Mouse (Mus musculus) MEL (cell line): ENCODE results near the gene Adamtsl2. TPM values are rescaled to one million over a fixed set of nuclear protein-coding genes. Genes with fewer than 3 reads are reported as not detected.

ENCODE experiments used
- DNase-seq: peaks from one replicate; pipeline ENCODE4 v3.0.0; 2011; ENCODE audit warnings: low read depth, low spot score
- H3K27ac ChIP-seq: 2 replicates; pipeline ENCODE4 v1.5.1; 2012; ENCODE audit warnings: low read depth, mild to moderate bottlenecking, control low read depth, low read length, moderate library complexity; ENCODE audit not compliant: control insufficient read depth
- H3K27me3 ChIP-seq, 2 experiments: fragments of 150-350 bp in 1 of 2; sonication (generic) in 1 of 2; 2 replicates each; pipeline ENCODE4 v1.6.1; 2012; ENCODE audit warnings: low read length in 2 of 2, mild to moderate bottlenecking in 2 of 2, improper control_type of control experiment in 1 of 2, moderate library complexity in 1 of 2; ENCODE audit not compliant: insufficient read depth in 2 of 2, control insufficient read depth in 1 of 2
- H3K36me3 ChIP-seq, 2 experiments: 2 replicates each; pipeline ENCODE4 v1.6.1; 2012 to 2014; ENCODE audit warnings: low read length in 2 of 2, improper control_type of control experiment in 1 of 2, inconsistent platforms in 1 of 2, mild to moderate bottlenecking in 1 of 2; ENCODE audit not compliant: insufficient read depth in 2 of 2, control insufficient read depth in 1 of 2
- H3K4me1 ChIP-seq, 2 experiments: fragments of 150-350 bp in 1 of 2; sonication (generic) in 1 of 2; 2 replicates each; pipeline ENCODE4 v1.6.1; 2012; ENCODE audit warnings: low read length in 2 of 2, improper control_type of control experiment in 1 of 2, mild to moderate bottlenecking in 1 of 2; ENCODE audit not compliant: insufficient read depth in 2 of 2, control insufficient read depth in 1 of 2
- H3K4me3 ChIP-seq, 2 experiments: fragments of 150-350 bp in 1 of 2; sonication (generic) in 1 of 2; 2 replicates each; pipeline ENCODE4 v1.5.1; 2012; ENCODE audit warnings: low read depth in 2 of 2, low read length in 2 of 2, mild to moderate bottlenecking in 2 of 2, moderate library complexity in 2 of 2, control low read depth in 1 of 2, improper control_type of control experiment in 1 of 2; ENCODE audit not compliant: control insufficient read depth in 1 of 2, insufficient read depth in 1 of 2
- H3K79me2 ChIP-seq: 2 replicates; pipeline ENCODE4 v1.6.1; 2012; ENCODE audit warnings: mild to moderate bottlenecking, low read length, moderate library complexity; ENCODE audit not compliant: control insufficient read depth, poor library complexity, insufficient read depth
- H3K9ac ChIP-seq: 2 replicates; pipeline ENCODE4 v1.6.1; 2012; ENCODE audit warnings: low read depth, mild to moderate bottlenecking, control low read depth, low read length, moderate library complexity; ENCODE audit not compliant: control insufficient read depth, poor library complexity, severe bottlenecking
- H3K9me3 ChIP-seq: fragments of 150-350 bp; sonication (generic); replicated peaks from 2 replicates; pipeline ENCODE4 v1.6.1; 2012; ENCODE audit warnings: mild to moderate bottlenecking, low read length, improper control_type of control experiment, moderate library complexity; ENCODE audit not compliant: insufficient read depth
- CHD2 ChIP-seq: IDR thresholded peaks from 2 replicates; pipeline ENCODE4 v1.6.1; 2011; ENCODE audit warnings: low read length, improper control_type of control experiment
- CTCF ChIP-seq, 3 experiments: IDR thresholded peaks in 2 of 3; conservative IDR thresholded peaks in 1 of 3; 2 replicates each; pipeline ENCODE4 v1.5.1; 2011 to 2012; ENCODE audit warnings: low read length in 3 of 3, low read depth in 2 of 3, mild to moderate bottlenecking in 2 of 3, improper control_type of control experiment in 1 of 3, inconsistent platforms in 1 of 3, mixed read lengths in 1 of 3, moderate library complexity in 1 of 3; ENCODE audit not compliant: control insufficient read depth in 1 of 3, insufficient read depth in 1 of 3, poor library complexity in 1 of 3, severe bottlenecking in 1 of 3
- ELF1 ChIP-seq: IDR thresholded peaks from 2 replicates; pipeline ENCODE4 v1.6.1; 2014; ENCODE audit warnings: low read depth, mild to moderate bottlenecking, inconsistent platforms, low read length, improper control_type of control experiment, moderate library complexity
- EP300 ChIP-seq, 2 experiments: IDR thresholded peaks; 2 replicates each; pipeline ENCODE4 v1.6.1; 2011; ENCODE audit warnings: improper control_type of control experiment in 2 of 2, low read length in 2 of 2, low read depth in 1 of 2, mild to moderate bottlenecking in 1 of 2
- GATA1 ChIP-seq: IDR thresholded peaks from 2 replicates; pipeline ENCODE4 v1.6.1; 2011; ENCODE audit warnings: low read depth, low read length, improper control_type of control experiment
- HCFC1 ChIP-seq: IDR thresholded peaks from 2 replicates; pipeline ENCODE4 v1.6.1; 2012; ENCODE audit warnings: low read depth, mild to moderate bottlenecking, inconsistent platforms, low read length, improper control_type of control experiment, moderate library complexity
- JUND ChIP-seq: IDR thresholded peaks from 2 replicates; pipeline ENCODE4 v1.6.1; 2011; ENCODE audit warnings: low read depth, mild to moderate bottlenecking, improper control_type of control experiment, low read length
- KAT2A ChIP-seq: conservative IDR thresholded peaks from 2 replicates; pipeline ENCODE4 v1.6.1; 2012; ENCODE audit warnings: low read depth, low read length, improper control_type of control experiment, inconsistent platforms
- MAFK ChIP-seq: IDR thresholded peaks from 2 replicates; pipeline ENCODE4 v1.6.1; 2011; ENCODE audit warnings: low read depth, mild to moderate bottlenecking, low read length, improper control_type of control experiment, borderline replicate concordance
- MAZ ChIP-seq: IDR thresholded peaks from 2 replicates; pipeline ENCODE4 v1.6.1; 2012; ENCODE audit warnings: low read depth, mild to moderate bottlenecking, inconsistent platforms, low read length, improper control_type of control experiment
- MEF2A ChIP-seq: IDR thresholded peaks from 2 replicates; pipeline ENCODE4 v1.6.1; 2014; ENCODE audit warnings: low read depth, mild to moderate bottlenecking, inconsistent platforms, low read length, improper control_type of control experiment; ENCODE audit not compliant: poor library complexity, insufficient replicate concordance, severe bottlenecking; ENCODE audit errors: extremely low read depth
- MXI1 ChIP-seq: IDR thresholded peaks from 2 replicates; pipeline ENCODE4 v1.6.1; 2011; ENCODE audit warnings: mild to moderate bottlenecking, low read depth, low read length, improper control_type of control experiment
- NRF1 ChIP-seq: IDR thresholded peaks from 2 replicates; pipeline ENCODE4 v1.6.1; 2014; ENCODE audit warnings: low read depth, mild to moderate bottlenecking, inconsistent platforms, low read length, improper control_type of control experiment, moderate library complexity; ENCODE audit not compliant: poor library complexity, insufficient read depth, severe bottlenecking
- POLR2A ChIP-seq, 2 experiments: IDR thresholded peaks; 2 replicates each; pipeline ENCODE4 v1.6.1; 2011 to 2012; ENCODE audit warnings: low read length in 2 of 2, mild to moderate bottlenecking in 2 of 2, control low read depth in 1 of 2, improper control_type of control experiment in 1 of 2, low read depth in 1 of 2, moderate library complexity in 1 of 2; ENCODE audit not compliant: control insufficient read depth in 1 of 2, insufficient read depth in 1 of 2, poor library complexity in 1 of 2
- POLR2AphosphoS2 ChIP-seq: IDR thresholded peaks from 2 replicates; pipeline ENCODE4 v1.6.1; 2011; ENCODE audit warnings: low read length, improper control_type of control experiment
- RCOR1 ChIP-seq: IDR thresholded peaks from 2 replicates; pipeline ENCODE4 v1.6.1; 2012; ENCODE audit warnings: low read depth, mild to moderate bottlenecking, inconsistent platforms, low read length, improper control_type of control experiment
- SIN3A ChIP-seq: IDR thresholded peaks from 2 replicates; pipeline ENCODE4 v1.6.1; 2012; ENCODE audit warnings: low read length, improper control_type of control experiment, inconsistent platforms
- ZC3H11A ChIP-seq: IDR thresholded peaks from 2 replicates; pipeline ENCODE4 v1.6.1; 2012; ENCODE audit warnings: low read depth, mild to moderate bottlenecking, inconsistent platforms, low read length, improper control_type of control experiment
- ZMIZ1 ChIP-seq: IDR thresholded peaks from 2 replicates; pipeline ENCODE4 v1.6.1; 2012; ENCODE audit warnings: low read depth, mild to moderate bottlenecking, inconsistent platforms, low read length, improper control_type of control experiment, moderate library complexity
- polyA plus RNA-seq, 2 experiments: library from polyadenylated mRNA; stranded (reverse) in 1 of 2; unstranded in 1 of 2; fragments of >175 nt in 1 of 2; fragments of >200 nt in 1 of 2; gene quantifications; 2 replicates each; pipeline versions ENCODE4 v1.2.1 to v1.2.4; 2012; ENCODE audit warnings: low replicate concordance in 2 of 2, low read depth in 1 of 2; ENCODE audit not compliant: insufficient read length in 2 of 2, insufficient read depth in 1 of 2, missing spikeins in 1 of 2
- total RNA-seq: library from RNA; depleted of rRNA; stranded (reverse); fragments of 300-350 nt; gene quantifications from 2 replicates; pipeline ENCODE4 v1.2.3, GENCODE M21; 2012

Adamtsl2 gene
- total and polyA plus RNA-seq, 3 experiments, result not detected

DNA sequence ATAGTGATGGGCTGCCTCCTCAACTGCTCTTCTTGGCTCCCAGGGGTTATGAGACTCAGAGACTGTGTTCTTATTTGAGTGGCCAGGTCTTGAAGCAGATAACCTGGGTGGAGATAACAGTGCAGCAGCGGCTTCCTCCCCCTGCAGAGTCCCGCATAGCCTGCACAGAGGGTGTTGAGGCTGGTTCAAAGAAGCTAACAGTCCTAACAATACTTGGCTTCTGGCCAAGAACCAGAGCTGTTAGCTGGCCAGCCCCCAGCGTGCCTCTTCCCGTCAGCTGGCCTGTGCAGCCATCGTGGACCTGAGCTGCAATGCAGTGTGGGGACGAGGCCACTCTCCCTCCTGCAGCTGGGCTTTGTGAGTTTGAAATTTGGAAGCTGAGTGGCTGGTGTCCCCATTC is 18.6 kb downstream of the Adamtsl2 start:
- Histone ChIP-seq H3K79me2 (no peaks in the 10 kb centered on the region), H3K4me3 (no peak overlapping the region), H3K9ac (no peak overlapping the region), H3K36me3 (no peaks in the 10 kb centered on the region), H3K9me3 (no peaks in the 10 kb centered on the region), H3K27me3 (no peaks in the 10 kb centered on the region; a peak in 1 of 4 replicates), H3K4me1 (no peaks in the 10 kb centered on the region), H3K27ac (no peak overlapping the region)
- peak; percentile 11 for DNase-seq
- TF ChIP-seq CTCF (IDR thresholded peaks at IDR 0.05 in 2 of 3, conservative IDR thresholded peaks at IDR 0.05 in 1 of 3; ENCODE audit: control insufficient read depth in 1 of 3, insufficient read depth in 1 of 3, low read depth in 2 of 3, low read length in 3 of 3, poor library complexity in 1 of 3, severe bottlenecking in 1 of 3) (no peak), GATA1 (no peak), MAZ (no peak)

DNA sequence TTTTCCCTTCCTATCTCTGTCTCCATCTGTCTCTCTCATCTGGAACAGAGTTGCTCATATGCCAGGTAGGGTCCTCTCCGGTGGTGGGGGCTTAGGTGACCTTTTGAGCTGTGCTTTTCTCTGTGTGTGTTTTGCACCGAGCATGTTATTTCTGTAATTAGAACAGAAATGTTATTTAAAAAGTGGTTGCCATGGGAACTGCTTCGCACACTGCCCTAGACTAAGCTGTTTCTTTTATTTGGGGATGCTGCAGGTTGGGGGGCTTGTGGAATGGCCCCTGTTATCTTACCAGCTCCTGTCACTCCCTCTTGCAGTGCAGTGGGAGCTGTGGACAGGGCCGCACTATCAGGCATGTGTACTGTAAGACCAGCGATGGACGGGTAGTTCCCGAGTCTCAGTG is 24.4 kb downstream of the Adamtsl2 start:
- DNase-seq, result no peak
- Histone ChIP-seq H3K27me3 (peaks cover 0 to 1% of the 10 kb centered on the region in 2 experiments; a peak in 2 of 4 replicates), H3K4me3 (no peak overlapping the region), H3K9me3 (no peaks in the 10 kb centered on the region), H3K4me1 (peaks cover 0 to 4% of the 10 kb centered on the region in 2 experiments; a peak in 1 of 4 replicates), H3K36me3 (peaks cover 0 to 2% of the 10 kb centered on the region in 2 experiments; a peak in 1 of 4 replicates), H3K27ac (no peak overlapping the region), H3K79me2 (no peaks in the 10 kb centered on the region), H3K9ac (no peak overlapping the region)
- TF ChIP-seq MAFK, result no peak
- no peak for TF ChIP-seq MEF2A
- no peak for TF ChIP-seq RCOR1
- TF ChIP-seq ZMIZ1, result no peak
- no peak for TF ChIP-seq JUND
- TF ChIP-seq POLR2A (IDR thresholded peaks at IDR 0.05; ENCODE audit: control insufficient read depth in 1 of 2, insufficient read depth in 1 of 2, low read depth in 1 of 2, low read length in 2 of 2, poor library complexity in 1 of 2), result no peak
- no peak for TF ChIP-seq SIN3A
- TF ChIP-seq MXI1, result no peak
- no peak for TF ChIP-seq CHD2
- no peak for TF ChIP-seq ZC3H11A
- no peak for TF ChIP-seq HCFC1
- no peak for TF ChIP-seq EP300 (IDR thresholded peaks at IDR 0.05; ENCODE audit: low read depth in 1 of 2, low read length in 2 of 2)
- no peak for TF ChIP-seq NRF1
- no peak for TF ChIP-seq KAT2A
- no peak for TF ChIP-seq POLR2AphosphoS2
- no peak for TF ChIP-seq ELF1
